Mouse (Mus musculus): ENCODE data around the gene St5. TPM values are rescaled to one million over a fixed set of nuclear protein-coding genes. Genes with fewer than 3 reads are reported as not detected.

St5 gene
- polyA plus RNA-seq, 1 experiment: 1.0 TPM

GRCm38 (mm10) chr7:109524442-109524744 lies 179.0 kb downstream of the St5 start:
- TF ChIP-seq POLR2A (IDR thresholded peaks at IDR 0.05; ENCODE audit: borderline replicate concordance, low read depth, low read length) (no peak), CTCF (IDR thresholded peaks at IDR 0.05; ENCODE audit: low read depth, low read length) (no peak)
- Histone ChIP-seq H3K4me1 (ENCODE audit: control insufficient read depth, insufficient read depth, low read length) (peaks cover 27% of the 10 kb centered on the region), H3K27ac (ENCODE audit: insufficient read depth, low read depth, low read length) (peak overlapping the region; percentile 24), H3K4me3 (ENCODE audit: insufficient read depth, low read length) (no peak overlapping the region)

GRCm38 (mm10) chr7:109523741-109524441 lies 179.5 kb downstream of the St5 start:
- TF ChIP-seq CTCF (IDR thresholded peaks at IDR 0.05; ENCODE audit: low read depth, low read length) (no peak), POLR2A (IDR thresholded peaks at IDR 0.05; ENCODE audit: borderline replicate concordance, low read depth, low read length) (no peak)
- Histone ChIP-seq H3K27ac (ENCODE audit: insufficient read depth, low read depth, low read length) (peak overlapping the region; percentile 22), H3K4me1 (ENCODE audit: control insufficient read depth, insufficient read depth, low read length) (peaks cover 27% of the 10 kb centered on the region), H3K4me3 (ENCODE audit: insufficient read depth, low read length) (no peak overlapping the region)

- no peak overlapping the region for H3K4me3 ChIP-seq (ENCODE audit: insufficient read depth, low read length)
- no peak for TF ChIP-seq POLR2A (IDR thresholded peaks at IDR 0.05; ENCODE audit: borderline replicate concordance, low read depth, low read length)
- no peak for TF ChIP-seq CTCF (IDR thresholded peaks at IDR 0.05; ENCODE audit: low read depth, low read length)
- H3K27ac ChIP-seq (ENCODE audit: insufficient read depth, low read depth, low read length): peak overlapping the region; percentile 11; the same call in 1 of the 2 replicates
- H3K4me1 ChIP-seq (ENCODE audit: control insufficient read depth, insufficient read depth, low read length): peaks cover 27% of the 10 kb centered on the region
Measured at GRCm38 (mm10) chr7:109523304-109523703, 180.1 kb downstream of the St5 start.

- H3K4me1 ChIP-seq (ENCODE audit: control insufficient read depth, insufficient read depth, low read length): peaks cover 35% of the 10 kb centered on the region
- no peak overlapping the region for H3K27ac ChIP-seq (ENCODE audit: insufficient read depth, low read depth, low read length)
- TF ChIP-seq CTCF (IDR thresholded peaks at IDR 0.05; ENCODE audit: low read depth, low read length) (no peak), POLR2A (IDR thresholded peaks at IDR 0.05; ENCODE audit: borderline replicate concordance, low read depth, low read length) (no peak)
- H3K4me3 ChIP-seq (ENCODE audit: insufficient read depth, low read length): no peak overlapping the region
Measured at GRCm38 (mm10) chr7:109522084-109522483, 181.3 kb downstream of the St5 start.

- peaks cover 42% of the 10 kb centered on the region for H3K4me1 ChIP-seq (ENCODE audit: control insufficient read depth, insufficient read depth, low read length)
Measured at GRCm38 (mm10) chr7:109519936-109520335, 183.5 kb downstream of the St5 start.

GRCm38 (mm10) chr7:109518838-109519696 lies 184.3 kb downstream of the St5 start, which contains the start of gene Rpl27a:
Rpl27a (plus strand) TSS chr7:109519147.
- Histone ChIP-seq H3K4me1 (ENCODE audit: control insufficient read depth, insufficient read depth, low read length) (peaks cover 37% of the 10 kb centered on the region), H3K4me3 (ENCODE audit: insufficient read depth, low read length) (peak within 1 kb of the TSS; percentile 86), H3K27ac (ENCODE audit: insufficient read depth, low read depth, low read length) (peak within 1 kb of the TSS; percentile 89)
- TF ChIP-seq POLR2A (IDR thresholded peaks at IDR 0.05; ENCODE audit: borderline replicate concordance, low read depth, low read length): 0 out of 2 replicates have a peak, but pooled peaks have one; percentile 25
- no peak for TF ChIP-seq CTCF (IDR thresholded peaks at IDR 0.05; ENCODE audit: low read depth, low read length)

More at GRCm38 (mm10) chr7:109519936-109520335, 183.5 kb downstream of the St5 start:
- Histone ChIP-seq H3K27ac (ENCODE audit: insufficient read depth, low read depth, low read length) (peak overlapping the region; percentile 77), H3K4me3 (ENCODE audit: insufficient read depth, low read length) (peak overlapping the region; percentile 86)
- TF ChIP-seq CTCF (IDR thresholded peaks at IDR 0.05; ENCODE audit: low read depth, low read length): no peak

GRCm38 (mm10) chr7:109518036-109518681 lies 185.2 kb downstream of the St5 start:
- TF ChIP-seq POLR2A (IDR thresholded peaks at IDR 0.05; ENCODE audit: borderline replicate concordance, low read depth, low read length) (no peak), CTCF (IDR thresholded peaks at IDR 0.05; ENCODE audit: low read depth, low read length) (no peak)
- Histone ChIP-seq H3K4me1 (ENCODE audit: control insufficient read depth, insufficient read depth, low read length) (peaks cover 31% of the 10 kb centered on the region), H3K27ac (ENCODE audit: insufficient read depth, low read depth, low read length) (peak overlapping the region; percentile 89), H3K4me3 (ENCODE audit: insufficient read depth, low read length) (peak overlapping the region; percentile 68)

GRCm38 (mm10) chr7:109516500-109516899 lies 186.9 kb downstream of the St5 start:
- Histone ChIP-seq H3K4me1 (ENCODE audit: control insufficient read depth, insufficient read depth, low read length) (peaks cover 21% of the 10 kb centered on the region), H3K4me3 (ENCODE audit: insufficient read depth, low read length) (no peak overlapping the region), H3K27ac (ENCODE audit: insufficient read depth, low read depth, low read length) (no peak overlapping the region)
- TF ChIP-seq CTCF (IDR thresholded peaks at IDR 0.05; ENCODE audit: low read depth, low read length) (no peak), POLR2A (IDR thresholded peaks at IDR 0.05; ENCODE audit: borderline replicate concordance, low read depth, low read length) (no peak)

GRCm38 (mm10) chr7:109511838-109512237 lies 191.6 kb downstream of the St5 start:
- TF ChIP-seq POLR2A (IDR thresholded peaks at IDR 0.05; ENCODE audit: borderline replicate concordance, low read depth, low read length) (no peak), CTCF (IDR thresholded peaks at IDR 0.05; ENCODE audit: low read depth, low read length) (no peak)
- Histone ChIP-seq H3K4me1 (ENCODE audit: control insufficient read depth, insufficient read depth, low read length) (peaks cover 7% of the 10 kb centered on the region), H3K4me3 (ENCODE audit: insufficient read depth, low read length) (no peak overlapping the region), H3K27ac (ENCODE audit: insufficient read depth, low read depth, low read length) (no peak overlapping the region)

Data from bone marrow macrophage, adult 2 months (primary cell).